Mouse (Mus musculus) effector memory CD4-positive, alpha-beta T cell, adult 5 months (primary cell): Measurements from ENCODE around the gene Ola1. TPM values are rescaled to one million over a fixed set of nuclear protein-coding genes. Genes with fewer than 3 reads are reported as not detected.

Experiments used
- polyA plus RNA-seq: library from polyadenylated mRNA; unstranded; fragments of 100-300 nt; shearing (Covaris generic); gene quantifications from one replicate; pipeline ENCODE4 v1.2.1, GENCODE M21; 2017

Gene Ola1
- 39.1 TPM for polyA plus RNA-seq

DNA sequence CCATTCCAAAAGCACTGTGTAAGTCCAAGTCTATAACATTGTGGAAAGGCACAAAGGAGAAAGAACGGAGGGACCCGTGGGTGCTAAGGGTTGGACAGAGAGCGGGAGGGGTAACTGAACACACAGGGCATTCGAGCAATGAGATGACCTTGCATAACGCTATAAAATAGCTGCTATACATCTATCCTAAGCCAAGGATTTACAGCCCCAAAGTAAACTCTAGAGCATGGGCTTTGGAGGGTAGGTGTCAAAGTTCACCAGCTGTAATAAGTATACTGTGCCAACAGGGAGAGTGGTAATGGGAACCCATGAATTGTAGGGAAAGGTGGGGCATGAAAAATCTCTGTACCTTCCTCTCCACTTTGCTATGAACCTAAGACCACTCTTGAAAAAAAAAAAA is at the start of gene Ola1:
Gene Ola1 (minus strand): TSS at position 12 of the 400 bp plus-strand sequence.

Other genes starting within 250 kb of the Ola1 start
- 147 TPM for gene Sp3, start 238.5 kb downstream of the Ola1 start, polyA plus RNA-seq
- not detected for gene Gm11084, start 232.2 kb downstream of the Ola1 start, polyA plus RNA-seq
- not detected for gene Sp9, start 53.0 kb upstream of the Ola1 start, polyA plus RNA-seq
- gene Scrn3, start 93.7 kb upstream of the Ola1 start, polyA plus RNA-seq: 18.3 TPM
- 36.9 TPM for gene Cir1, start 93.8 kb upstream of the Ola1 start, polyA plus RNA-seq
- 34.3 TPM for gene Gpr155, start 167.6 kb upstream of the Ola1 start, polyA plus RNA-seq